Mouse (Mus musculus) neural tube, embryonic 12.5 days (tissue): ENCODE results near the gene Khdc3. TPM values are rescaled to one million over a fixed set of nuclear protein-coding genes. Genes with fewer than 3 reads are reported as not detected.

Experiments used
- ATAC-seq: fragments of 200-750 bp; cut with Nextera tagmentation; 2 replicates; pipeline ENCODE4 v1.8.0; 2017; ENCODE audit warnings: low read depth, mild to moderate bottlenecking, moderate TSS enrichment, moderate library complexity; ENCODE audit not compliant: low FRiP score
- H3K27ac ChIP-seq: fragments of 300-500 bp; sonication (generic); 2 replicates; pipeline ENCODE4 v1.5.1; 2016
- H3K27me3 ChIP-seq: fragments of 300-500 bp; sonication (generic); replicated peaks from 2 replicates; pipeline ENCODE4 v1.6.1; 2016; ENCODE audit warnings: mild to moderate bottlenecking
- H3K36me3 ChIP-seq: fragments of 300-500 bp; sonication (generic); 2 replicates; pipeline ENCODE4 v1.6.1; 2016; ENCODE audit warnings: mild to moderate bottlenecking
- H3K4me1 ChIP-seq: fragments of 300-500 bp; sonication (generic); 2 replicates; pipeline ENCODE4 v1.6.1; 2016
- H3K4me2 ChIP-seq: fragments of 300-500 bp; sonication (generic); replicated peaks from 2 replicates; pipeline ENCODE4 v1.6.1; 2016; ENCODE audit warnings: mild to moderate bottlenecking
- H3K4me3 ChIP-seq: fragments of 300-500 bp; sonication (generic); 2 replicates; pipeline ENCODE4 v1.5.1; 2016
- H3K9ac ChIP-seq: fragments of 300-500 bp; sonication (generic); 2 replicates; pipeline ENCODE4 v1.6.1; 2016; ENCODE audit warnings: mild to moderate bottlenecking
- H3K9me3 ChIP-seq: fragments of 300-500 bp; sonication (generic); 2 replicates; pipeline ENCODE4 v1.6.1; 2016; ENCODE audit warnings: mild to moderate bottlenecking
- WGBS: fragments of 180-500 bp; shearing (Covaris S2); methylation state at CpG from one replicate; pipeline ENCODE4 v1.1.7; 2016; 5-methylcytosine and 5-hydroxymethylcytosine counted together
- polyA plus RNA-seq: library from polyadenylated mRNA; unstranded; fragments of >200 nt; fragmentation: Nextera tagmentation; extraction: Ambion mirVana; gene quantifications from 2 replicates; pipeline ENCODE4 v1.2.1, GENCODE M21; 2016

Gene Khdc3
- polyA plus RNA-seq, 1 experiment from 2014 or later, result not detected

DNA sequence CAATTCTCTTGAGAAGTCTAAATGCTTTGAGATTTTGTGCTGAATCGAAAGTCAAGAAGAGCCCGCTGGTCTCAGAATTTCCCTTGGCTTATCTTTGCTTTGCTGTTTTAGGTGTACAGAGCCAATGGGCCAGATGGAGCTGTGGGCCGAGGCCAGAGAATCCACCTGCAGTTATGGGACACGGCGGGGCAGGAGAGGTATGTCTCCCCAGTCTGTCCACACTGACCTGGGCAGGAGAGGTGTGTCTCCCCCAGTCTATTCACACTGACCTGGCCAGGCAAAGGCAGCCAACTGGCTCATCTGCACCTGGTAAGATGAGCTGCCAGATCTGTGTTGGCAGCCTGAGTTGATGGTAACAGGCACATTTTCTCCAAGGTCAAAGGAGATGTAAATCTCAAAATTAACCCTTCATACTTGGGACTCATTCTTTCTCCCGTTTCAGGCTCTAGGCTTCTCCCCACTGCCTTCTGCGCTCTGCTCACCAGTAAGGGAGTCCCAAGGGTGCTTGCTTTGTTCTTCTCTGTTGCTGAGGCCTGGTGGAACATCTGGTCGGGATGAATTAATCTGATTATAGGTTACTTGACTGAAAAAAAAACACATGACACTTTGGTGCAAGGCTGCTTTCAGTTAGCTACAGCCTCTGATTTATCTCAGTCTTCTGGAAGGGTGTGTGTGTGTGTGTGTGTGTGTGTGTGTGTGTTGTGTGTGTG is 19.2 kb upstream of the Khdc3 start:
- no peak overlapping the region for H3K27ac ChIP-seq
- ATAC-seq, result no peak
- no peak overlapping the region for H3K9ac ChIP-seq
- no peaks in the 10 kb centered on the region for H3K36me3 ChIP-seq
- no peaks in the 10 kb centered on the region for H3K4me1 ChIP-seq
- no peaks in the 10 kb centered on the region for H3K27me3 ChIP-seq
- no peaks in the 10 kb centered on the region for H3K9me3 ChIP-seq
- H3K4me2 ChIP-seq, result no peak overlapping the region
- WGBS, result 80% methylated on average over 8 of the region's 8 CpGs
- H3K4me3 ChIP-seq, result no peak overlapping the region

DNA sequence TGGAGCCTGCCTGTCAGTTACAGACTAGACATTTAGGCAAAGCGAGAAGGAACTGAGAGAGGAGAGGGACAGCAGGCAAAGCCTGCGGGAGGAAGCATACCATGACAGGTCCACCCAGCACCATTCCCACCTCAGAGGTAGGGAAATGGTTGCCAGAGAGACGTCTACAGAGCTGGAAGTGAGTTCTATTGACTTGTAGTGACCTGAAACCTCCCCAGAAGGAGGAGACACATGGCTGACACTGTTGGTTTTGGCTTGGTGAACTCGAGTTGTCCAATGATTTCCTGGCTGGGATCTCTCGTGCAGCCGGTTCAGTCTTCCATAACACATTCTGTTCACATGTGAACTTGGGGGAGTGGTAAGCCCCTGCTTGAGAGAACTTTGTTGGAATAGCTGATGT is 17.7 kb upstream of the Khdc3 start:
- no peak overlapping the region for H3K4me3 ChIP-seq
- WGBS, result 77% methylated on average over 6 of the region's 6 CpGs
- no peaks in the 10 kb centered on the region for H3K4me1 ChIP-seq
- H3K36me3 ChIP-seq, result no peaks in the 10 kb centered on the region
- H3K9me3 ChIP-seq, result no peaks in the 10 kb centered on the region
- H3K4me2 ChIP-seq, result no peak overlapping the region
- no peak for ATAC-seq
- no peaks in the 10 kb centered on the region for H3K27me3 ChIP-seq
- no peak overlapping the region for H3K27ac ChIP-seq
- H3K9ac ChIP-seq, result no peak overlapping the region

DNA sequence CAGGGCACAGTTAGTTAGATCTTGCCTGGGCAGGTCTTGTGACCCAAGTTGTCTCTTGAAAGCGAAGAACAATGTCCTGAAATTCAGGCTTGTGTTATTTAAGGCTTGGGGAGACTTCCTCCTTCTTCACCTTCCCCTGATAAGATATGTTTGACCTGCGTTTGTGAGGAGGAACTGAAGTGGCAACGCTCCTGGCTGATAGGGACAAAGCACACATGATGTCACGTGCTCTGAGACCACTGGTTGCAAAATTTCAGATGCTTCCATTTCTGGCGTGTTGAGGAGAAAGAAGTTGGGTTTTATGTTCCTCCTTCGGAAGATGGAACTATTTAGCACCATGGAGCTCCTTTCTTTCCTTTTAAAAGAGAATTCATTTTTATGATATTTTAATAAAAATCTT is 15.8 kb upstream of the Khdc3 start:
- Histone ChIP-seq H3K9me3 (no peaks in the 10 kb centered on the region), H3K4me1 (no peaks in the 10 kb centered on the region), H3K4me3 (no peak overlapping the region), H3K9ac (no peak overlapping the region), H3K4me2 (no peak overlapping the region), H3K27me3 (no peaks in the 10 kb centered on the region), H3K27ac (no peak overlapping the region), H3K36me3 (no peaks in the 10 kb centered on the region)
- 89% methylated on average over 6 of the region's 6 CpGs for WGBS
- ATAC-seq, result no peak

DNA sequence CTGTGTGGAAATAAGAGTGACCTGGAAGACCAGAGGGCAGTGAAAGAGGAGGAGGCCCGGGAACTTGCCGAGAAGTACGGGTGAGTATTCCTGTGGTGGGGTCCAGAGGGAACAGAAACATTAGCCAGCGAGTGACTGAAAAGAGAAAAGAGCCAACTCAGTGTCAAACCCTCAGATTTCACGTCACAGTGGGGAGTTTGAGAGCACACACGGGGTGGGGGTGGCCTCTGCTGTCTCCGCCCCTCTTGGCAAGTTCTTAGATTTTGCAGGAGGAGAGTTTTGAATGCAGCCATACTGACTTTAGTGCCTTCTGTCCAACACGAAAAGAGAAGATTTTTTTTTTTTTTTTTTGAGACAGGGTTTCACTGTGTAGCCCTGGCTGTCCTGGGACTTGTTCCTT is 14.5 kb upstream of the Khdc3 start:
- Histone ChIP-seq H3K4me2 (no peak overlapping the region), H3K4me1 (no peaks in the 10 kb centered on the region), H3K27me3 (no peaks in the 10 kb centered on the region), H3K36me3 (no peaks in the 10 kb centered on the region), H3K4me3 (no peak overlapping the region), H3K9me3 (no peaks in the 10 kb centered on the region), H3K27ac (no peak overlapping the region), H3K9ac (no peak overlapping the region)
- WGBS, result 72% methylated on average over 8 of the region's 8 CpGs
- no peak for ATAC-seq

DNA sequence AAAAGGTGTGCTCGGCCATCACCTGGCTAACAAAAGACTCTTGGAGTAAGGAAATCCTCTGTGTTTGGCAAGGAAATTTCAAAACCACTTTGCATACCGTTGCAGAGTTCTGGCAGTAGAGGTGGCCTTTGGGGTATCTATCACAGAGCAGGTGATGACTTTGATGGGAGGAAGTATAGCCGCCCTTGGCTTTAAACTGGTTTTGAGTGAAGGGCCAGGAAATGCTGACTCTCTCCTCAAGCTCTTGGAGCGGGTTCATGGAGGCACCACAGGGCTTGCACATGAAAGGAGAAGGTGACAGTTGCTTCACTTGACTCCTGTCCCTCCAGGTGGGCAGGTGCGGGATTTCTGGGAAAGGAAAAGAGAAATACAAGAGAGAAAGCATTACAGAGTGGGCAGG is 14.1 kb upstream of the Khdc3 start:
- no peak for ATAC-seq
- Histone ChIP-seq H3K27ac (no peak overlapping the region), H3K4me3 (no peak overlapping the region), H3K4me2 (no peak overlapping the region), H3K36me3 (no peaks in the 10 kb centered on the region), H3K9me3 (no peaks in the 10 kb centered on the region), H3K4me1 (no peaks in the 10 kb centered on the region), H3K27me3 (no peaks in the 10 kb centered on the region), H3K9ac (no peak overlapping the region)
- 78% methylated on average over 5 of the region's 5 CpGs for whole genome bisulfite sequencing

DNA sequence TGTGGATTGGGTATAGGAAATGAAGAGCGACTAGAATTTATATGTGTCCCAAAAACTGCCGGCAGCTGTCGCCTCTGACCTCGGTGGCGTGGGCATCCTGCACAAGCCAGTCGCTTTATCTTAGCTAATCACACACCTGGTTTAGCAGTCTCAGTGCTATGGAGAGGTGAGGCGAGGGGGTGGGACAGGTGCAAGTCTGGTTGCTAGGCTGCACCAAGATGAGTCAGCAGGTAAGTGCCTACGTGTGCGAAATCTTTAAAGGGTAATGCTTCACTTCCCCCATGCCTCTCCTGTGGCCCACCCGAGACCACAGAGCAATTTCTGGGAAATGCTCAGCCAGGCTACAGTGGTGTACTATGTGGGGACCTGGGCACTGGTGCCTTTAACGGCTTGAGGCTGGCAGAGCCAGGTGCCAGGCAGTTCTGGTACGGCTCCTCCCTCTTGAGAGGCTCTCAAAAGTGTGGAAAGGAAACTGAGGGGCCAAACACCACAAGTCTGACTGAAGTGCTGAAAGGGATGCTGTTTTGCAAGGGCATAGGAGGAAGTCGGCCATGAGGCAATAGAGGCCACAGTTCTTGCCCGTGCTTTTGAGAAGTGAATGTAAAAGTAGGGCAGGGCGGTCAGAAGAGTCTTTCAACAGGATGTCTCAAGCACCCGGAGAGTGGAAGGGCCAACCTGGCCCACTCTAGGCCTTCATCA is 12.3 kb upstream of the Khdc3 start:
- H3K36me3 ChIP-seq, result no peaks in the 10 kb centered on the region
- H3K27me3 ChIP-seq, result no peaks in the 10 kb centered on the region
- no peak overlapping the region for H3K4me3 ChIP-seq
- no peaks in the 10 kb centered on the region for H3K4me1 ChIP-seq
- H3K4me2 ChIP-seq, result no peak overlapping the region
- no peak overlapping the region for H3K27ac ChIP-seq
- no peak for ATAC-seq
- WGBS, result 74% methylated on average over 16 of the region's 16 CpGs
- no peaks in the 10 kb centered on the region for H3K9me3 ChIP-seq
- no peak overlapping the region for H3K9ac ChIP-seq

DNA sequence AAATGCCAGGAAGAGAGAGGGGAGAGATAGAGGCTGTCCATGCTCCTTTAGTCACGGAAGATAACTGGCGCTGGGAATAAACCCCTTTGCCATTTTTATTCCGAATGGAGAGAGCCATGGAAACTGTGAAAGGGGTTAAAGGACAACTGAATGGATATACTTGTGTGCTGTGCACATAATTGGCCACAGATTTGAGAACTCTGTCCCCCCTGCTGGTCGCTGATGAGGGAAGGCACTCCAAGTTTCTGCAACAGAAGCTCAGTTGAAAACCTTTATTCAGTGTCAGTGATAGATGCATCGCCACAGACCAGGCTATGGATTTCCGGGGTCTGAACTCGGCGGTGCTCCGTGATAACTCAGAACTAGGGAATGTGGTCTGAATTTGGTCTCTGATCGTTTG is 11.5 kb upstream of the Khdc3 start:
- no peak for ATAC-seq
- no peaks in the 10 kb centered on the region for H3K9me3 ChIP-seq
- no peaks in the 10 kb centered on the region; the same call in 1 of the 2 replicates for H3K27me3 ChIP-seq
- no peaks in the 10 kb centered on the region for H3K4me1 ChIP-seq
- no peak overlapping the region for H3K4me3 ChIP-seq
- no peak overlapping the region for H3K27ac ChIP-seq
- no peaks in the 10 kb centered on the region for H3K36me3 ChIP-seq
- no peak overlapping the region for H3K4me2 ChIP-seq
- 80% methylated on average over 10 of the region's 10 CpGs for WGBS
- no peak overlapping the region for H3K9ac ChIP-seq

DNA sequence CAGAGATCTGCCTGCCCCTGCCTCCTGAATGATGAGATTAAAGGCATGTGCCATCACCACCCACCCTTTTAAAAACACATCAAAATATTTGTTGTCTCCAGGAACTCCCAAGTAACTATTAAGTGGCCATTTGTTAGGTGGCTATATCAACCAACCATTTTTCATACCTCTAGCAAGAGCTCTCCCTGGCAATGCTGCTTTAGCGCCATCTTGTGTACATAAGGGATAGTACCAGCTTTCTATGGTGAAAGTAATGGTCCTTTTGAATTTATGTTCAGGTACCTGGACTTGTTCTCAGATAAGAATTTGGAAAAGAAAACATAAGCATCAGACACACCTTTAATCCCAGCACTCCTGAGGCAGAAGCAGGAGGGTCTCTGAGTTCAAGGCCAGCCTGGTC is 9.9 kb upstream of the Khdc3 start:
- no peaks in the 10 kb centered on the region for H3K4me1 ChIP-seq
- no peaks in the 10 kb centered on the region for H3K36me3 ChIP-seq
- no peaks in the 10 kb centered on the region; the same call in 1 of the 2 replicates for H3K27me3 ChIP-seq
- no peak overlapping the region for H3K4me2 ChIP-seq
- no peak overlapping the region for H3K9ac ChIP-seq
- H3K4me3 ChIP-seq, result no peak overlapping the region
- H3K27ac ChIP-seq, result no peak overlapping the region
- 0% methylated on average over 1 of the region's 1 CpGs for WGBS
- H3K9me3 ChIP-seq, result no peaks in the 10 kb centered on the region
- ATAC-seq, result no peak

DNA sequence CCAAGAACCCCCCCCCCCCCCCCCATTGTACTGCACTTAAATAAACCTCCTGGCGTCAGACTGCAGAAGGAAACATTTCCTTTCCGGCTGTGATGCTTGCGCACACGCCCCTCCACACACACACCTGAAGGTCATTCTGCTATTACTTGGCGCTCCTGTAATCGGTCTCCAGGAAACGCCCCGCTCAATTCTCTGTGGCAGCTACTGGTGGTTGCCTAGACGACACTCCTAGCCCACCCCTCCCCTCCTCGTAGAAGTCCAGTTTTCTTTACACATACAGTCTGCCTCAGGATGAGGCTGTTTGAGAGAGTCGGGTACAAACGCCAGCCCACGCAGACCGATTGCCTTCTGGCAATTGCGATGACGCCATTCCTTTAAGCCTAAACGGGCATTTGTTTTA is 7.1 kb upstream of the Khdc3 start:
- WGBS, result 45% methylated on average over 17 of the region's 17 CpGs
- Histone ChIP-seq H3K27ac (no peak overlapping the region), H3K4me3 (no peak overlapping the region), H3K9ac (no peak overlapping the region), H3K9me3 (no peaks in the 10 kb centered on the region), H3K4me2 (peak overlapping the region; percentile 25; the same call in 1 of the 2 replicates), H3K36me3 (no peaks in the 10 kb centered on the region), H3K4me1 (no peaks in the 10 kb centered on the region), H3K27me3 (no peaks in the 10 kb centered on the region; the same call in 1 of the 2 replicates)
- 0 out of 2 replicates have a peak, but pooled peaks have one; percentile 61 for ATAC-seq

DNA sequence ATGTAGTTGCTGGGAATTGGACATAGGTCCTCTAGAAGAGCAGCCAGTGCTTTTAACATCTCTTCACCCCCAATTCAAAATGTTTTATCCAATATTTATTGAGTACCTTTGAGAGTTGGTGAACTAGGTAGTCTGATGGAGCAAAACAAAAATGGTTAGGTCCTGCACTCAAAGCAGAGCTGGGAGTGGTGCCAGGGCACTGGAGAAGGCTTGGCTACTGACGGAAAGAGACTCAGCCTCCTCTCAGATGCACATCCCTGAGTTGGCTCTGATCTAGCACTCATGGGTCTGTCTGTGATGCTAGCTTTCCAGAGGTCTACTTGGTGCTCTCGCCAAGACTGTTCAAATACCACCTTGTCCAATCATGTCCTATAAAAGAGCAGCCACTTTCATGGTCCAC is 3.7 kb upstream of the Khdc3 start:
- no peak overlapping the region for H3K9ac ChIP-seq
- WGBS, result 80% methylated on average over 2 of the region's 2 CpGs
- H3K4me3 ChIP-seq, result no peak overlapping the region
- H3K4me1 ChIP-seq, result 0 out of 2 replicates have a peak, but pooled peaks cover under 1% of the 10 kb centered on the region
- ATAC-seq, result no peak
- no peaks in the 10 kb centered on the region for H3K9me3 ChIP-seq
- H3K4me2 ChIP-seq, result no peak overlapping the region
- H3K27me3 ChIP-seq, result peaks cover 13% of the 10 kb centered on the region
- H3K36me3 ChIP-seq, result no peaks in the 10 kb centered on the region
- H3K27ac ChIP-seq, result no peak overlapping the region

DNA sequence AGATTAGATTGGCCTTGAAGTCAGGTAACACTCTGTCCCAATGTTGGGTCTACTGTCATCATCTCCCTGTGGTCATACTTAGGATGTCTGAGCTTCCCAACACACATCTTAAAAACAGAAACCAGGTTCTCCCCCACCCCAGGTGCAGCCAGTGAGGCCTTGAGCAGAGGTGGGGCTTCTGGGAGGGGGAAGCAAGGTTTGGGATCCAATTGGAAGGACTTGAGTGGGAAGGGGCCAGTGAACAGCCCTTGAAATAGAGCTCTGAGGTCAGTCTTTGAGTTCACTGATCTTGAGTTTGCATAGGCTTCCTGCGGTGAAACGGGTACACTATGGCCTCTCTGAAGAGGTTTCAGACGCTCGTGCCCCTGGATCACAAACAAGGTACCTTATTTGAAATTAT is 545 bp downstream of the Khdc3 start, which contains the start of gene Gm20509:
Gm20509 (plus strand) TSS at position 290 of the 400 bp plus-strand sequence.
- peaks cover 36% of the 10 kb centered on the region for H3K27me3 ChIP-seq

DNA sequence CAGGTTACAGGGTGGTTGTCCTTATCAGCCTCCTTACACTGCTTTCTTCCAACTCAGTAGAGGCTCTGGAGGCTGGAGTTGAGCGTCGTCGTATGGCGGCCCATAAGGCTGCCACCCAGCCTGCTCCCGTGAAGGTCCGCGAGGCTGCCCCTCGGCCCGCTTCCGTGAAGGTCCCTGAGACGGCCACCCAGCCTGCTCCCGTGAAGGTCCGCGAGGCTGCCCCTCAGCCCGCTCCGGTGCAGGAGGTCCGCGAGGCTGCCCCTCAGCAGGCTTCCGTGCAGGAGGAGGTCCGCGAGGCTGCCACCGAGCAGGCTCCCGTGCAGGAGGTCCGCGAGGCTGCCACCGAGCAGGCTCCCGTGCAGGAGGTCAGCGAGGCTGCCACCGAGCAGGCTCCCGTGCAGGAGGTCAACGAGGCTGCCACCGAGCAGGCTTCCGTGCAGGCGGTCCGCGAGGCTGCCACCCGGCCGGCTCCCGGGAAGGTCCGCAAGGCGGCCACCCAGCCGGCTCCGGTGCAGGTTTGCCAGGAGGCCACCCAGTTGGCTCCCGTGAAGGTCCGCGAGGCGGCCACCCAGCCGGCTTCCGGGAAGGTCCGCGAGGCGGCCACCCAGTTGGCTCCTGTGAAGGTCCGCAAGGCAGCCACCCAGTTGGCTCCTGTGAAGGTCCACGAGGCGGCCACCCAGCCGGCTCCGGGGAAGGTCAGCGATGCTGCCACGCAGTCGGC is 1.7 kb downstream of the Khdc3 start:
- Histone ChIP-seq H3K4me3 (peak overlapping the region; percentile 46), H3K27me3 (peaks cover 36% of the 10 kb centered on the region), H3K4me1 (peaks cover 11% of the 10 kb centered on the region; the same call in 1 of the 2 replicates), H3K4me2 (peak overlapping the region; percentile 90), H3K9me3 (no peaks in the 10 kb centered on the region), H3K36me3 (no peaks in the 10 kb centered on the region), H3K9ac (peak overlapping the region; percentile 66), H3K27ac (no peak overlapping the region)
- peak; percentile 56 for ATAC-seq
- WGBS, result 7% methylated on average over 60 of the region's 60 CpGs

More for the DNA sequence above, 545 bp downstream of the Khdc3 start, which contains the start of gene Gm20509:
- 89% methylated on average over 4 of the region's 4 CpGs for WGBS
- no peaks in the 10 kb centered on the region for H3K36me3 ChIP-seq
- peak within 1 kb of the TSS; percentile 90 for H3K4me2 ChIP-seq
- peak within 1 kb of the TSS; percentile 46 for H3K4me3 ChIP-seq
- peaks cover 11% of the 10 kb centered on the region; the same call in 1 of the 2 replicates for H3K4me1 ChIP-seq
- ATAC-seq, result no peak
- no peak within 1 kb of the TSS for H3K27ac ChIP-seq
- no peaks in the 10 kb centered on the region for H3K9me3 ChIP-seq
- peak within 1 kb of the TSS; percentile 66 for H3K9ac ChIP-seq
